Mouse (Mus musculus): ENCODE results near the gene Gabarap. TPM values are rescaled to one million over a fixed set of nuclear protein-coding genes. Genes with fewer than 3 reads are reported as not detected.

The Gabarap gene
- total and polyA plus RNA-seq, 3 experiments, result 132 to 241 TPM; not detected in 1

DNA sequence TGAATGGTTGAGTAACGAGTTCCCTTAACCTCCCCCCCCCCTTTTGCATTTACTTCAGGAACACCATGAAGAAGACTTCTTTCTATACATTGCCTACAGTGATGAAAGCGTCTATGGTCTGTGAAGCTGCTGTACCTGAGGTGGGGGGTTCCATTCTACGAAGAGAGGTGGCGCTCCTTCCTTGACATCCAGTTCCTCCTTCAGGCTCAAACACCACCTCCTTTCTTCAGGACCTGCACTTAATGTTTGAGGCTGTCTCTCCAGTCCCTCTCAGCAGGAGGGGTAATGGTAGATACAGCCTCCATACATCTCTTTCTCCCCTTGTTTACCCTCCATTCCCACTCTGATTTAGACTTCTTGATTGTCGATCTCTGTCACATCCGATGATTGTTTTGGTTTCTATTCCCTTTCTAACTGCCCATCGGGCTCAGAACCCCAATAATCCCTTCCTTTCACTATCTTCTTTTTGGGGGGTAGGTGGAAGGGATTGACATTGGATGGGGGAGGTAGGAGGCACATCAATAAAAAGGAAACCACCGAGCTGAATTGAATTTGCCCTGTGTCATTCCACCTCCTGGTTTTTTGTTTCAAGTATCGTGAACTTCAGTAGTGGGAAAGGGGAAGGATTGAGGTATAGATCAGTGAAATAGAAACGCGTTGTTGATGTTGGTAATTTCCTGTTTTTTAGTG, 3.6 kb downstream of the Gabarap start:
- H3K79me2 ChIP-seq (ENCODE audit: control insufficient read depth, insufficient read depth, low read length, poor library complexity), result peaks cover 31% of the 10 kb centered on the region
- H3K27me3 ChIP-seq (ENCODE audit: control insufficient read depth in 1 of 2, insufficient read depth in 2 of 2, low read length in 2 of 2), result no peaks in the 10 kb centered on the region
- TF ChIP-seq E2F4 (IDR thresholded peaks at IDR 0.05; ENCODE audit: borderline replicate concordance, low read depth, low read length) (no peak), ZC3H11A (IDR thresholded peaks at IDR 0.05; ENCODE audit: low read depth, low read length) (no peak), MYB (IDR thresholded peaks at IDR 0.05; ENCODE audit: low read depth, low read length) (no peak), KAT2A (conservative IDR thresholded peaks at IDR 0.05; ENCODE audit: low read depth, low read length) (no peak), TAL1 (IDR thresholded peaks at IDR 0.05; ENCODE audit: low read length) (no peak), ETS1 (IDR thresholded peaks at IDR 0.05; ENCODE audit: low read depth, low read length) (no peak), USF1 (IDR thresholded peaks at IDR 0.05; ENCODE audit: low read depth, low read length) (no peak), MAX (IDR thresholded peaks at IDR 0.05; ENCODE audit: low read length) (no peak), SIN3A (IDR thresholded peaks at IDR 0.05; ENCODE audit: low read length) (no peak), CHD2 (IDR thresholded peaks at IDR 0.05; ENCODE audit: low read length) (no peak), GATA1 (IDR thresholded peaks at IDR 0.05; ENCODE audit: low read depth, low read length) (no peak), ZMIZ1 (IDR thresholded peaks at IDR 0.05; ENCODE audit: low read depth, low read length) (0 out of 2 replicates have a peak, but pooled peaks have one; percentile 39), RAD21 (IDR thresholded peaks at IDR 0.05; ENCODE audit: low read depth, low read length) (no peak), CTCF (IDR thresholded peaks at IDR 0.05 in 2 of 3, conservative IDR thresholded peaks at IDR 0.05 in 1 of 3; ENCODE audit: control insufficient read depth in 1 of 3, insufficient read depth in 1 of 3, low read depth in 2 of 3, low read length in 3 of 3, poor library complexity in 1 of 3, severe bottlenecking in 1 of 3) (peak in 1 of 3 experiments; percentile 4; a peak in 1 of 6 replicates), CHD1 (IDR thresholded peaks at IDR 0.05; ENCODE audit: low read depth, low read length) (no peak)
- H3K9ac ChIP-seq (ENCODE audit: control insufficient read depth, low read depth, low read length, poor library complexity, severe bottlenecking), result no peak overlapping the region
- H3K27ac ChIP-seq (ENCODE audit: control insufficient read depth, low read depth, low read length), result no peak overlapping the region
- H3K4me1 ChIP-seq (ENCODE audit: control insufficient read depth in 1 of 2, insufficient read depth in 2 of 2, low read length in 2 of 2), result peaks cover 8 to 34% of the 10 kb centered on the region in 2 experiments
- peaks cover 7 to 39% of the 10 kb centered on the region in 2 experiments for H3K36me3 ChIP-seq (ENCODE audit: control insufficient read depth in 1 of 2, insufficient read depth in 2 of 2, low read length in 2 of 2)
- H3K4me3 ChIP-seq (ENCODE audit: control insufficient read depth in 1 of 2, insufficient read depth in 1 of 2, low read depth in 2 of 2, low read length in 2 of 2), result peak overlapping the region in 1 of 2 experiments; percentile 22; a peak in 1 of 4 replicates
- DNase-seq (ENCODE audit: low read depth, low spot score), result no peak
- H3K9me3 ChIP-seq (replicated peaks; ENCODE audit: insufficient read depth, low read length), result no peaks in the 10 kb centered on the region

- H3K9ac ChIP-seq (ENCODE audit: control insufficient read depth, low read depth, low read length, poor library complexity, severe bottlenecking), result peak within 1 kb of the TSS; percentile 99
- peak; percentile 100 for DNase-seq (ENCODE audit: low read depth, low spot score)
- H3K36me3 ChIP-seq (ENCODE audit: control insufficient read depth in 1 of 2, insufficient read depth in 2 of 2, low read length in 2 of 2), result peaks cover 8 to 44% of the 10 kb centered on the region in 2 experiments
- H3K27ac ChIP-seq (ENCODE audit: control insufficient read depth, low read depth, low read length), result peak within 1 kb of the TSS; percentile 87
- H3K9me3 ChIP-seq (replicated peaks; ENCODE audit: insufficient read depth, low read length), result no peaks in the 10 kb centered on the region
- peaks cover 8 to 40% of the 10 kb centered on the region in 2 experiments for H3K4me1 ChIP-seq (ENCODE audit: control insufficient read depth in 1 of 2, insufficient read depth in 2 of 2, low read length in 2 of 2)
- peaks cover 32% of the 10 kb centered on the region for H3K79me2 ChIP-seq (ENCODE audit: control insufficient read depth, insufficient read depth, low read length, poor library complexity)
- no peaks in the 10 kb centered on the region for H3K27me3 ChIP-seq (ENCODE audit: control insufficient read depth in 1 of 2, insufficient read depth in 2 of 2, low read length in 2 of 2)
- H3K4me3 ChIP-seq (ENCODE audit: control insufficient read depth in 1 of 2, insufficient read depth in 1 of 2, low read depth in 2 of 2, low read length in 2 of 2), result peak within 1 kb of the TSS; percentile 66 to 98
- TF ChIP-seq POLR2AphosphoS5 (IDR thresholded peaks at IDR 0.05; ENCODE audit: borderline replicate concordance, low read depth, low read length) (peak; percentile 80; the same call in 1 of the 2 replicates), MYB (IDR thresholded peaks at IDR 0.05; ENCODE audit: low read depth, low read length) (no peak), POLR2A (IDR thresholded peaks at IDR 0.05; ENCODE audit: control insufficient read depth in 1 of 2, insufficient read depth in 1 of 2, low read depth in 1 of 2, low read length in 2 of 2, poor library complexity in 1 of 2) (peak; percentile 78 to 79; a peak in 3 of 4 replicates), GABPA (IDR thresholded peaks at IDR 0.05; ENCODE audit: low read depth, low read length) (no peak), CTCF (IDR thresholded peaks at IDR 0.05 in 2 of 3, conservative IDR thresholded peaks at IDR 0.05 in 1 of 3; ENCODE audit: control insufficient read depth in 1 of 3, insufficient read depth in 1 of 3, low read depth in 2 of 3, low read length in 3 of 3, poor library complexity in 1 of 3, severe bottlenecking in 1 of 3) (no peak), MAX (IDR thresholded peaks at IDR 0.05; ENCODE audit: low read length) (0 out of 2 replicates have a peak, but pooled peaks have one; percentile 16), JUND (IDR thresholded peaks at IDR 0.05; ENCODE audit: low read depth, low read length) (no peak), TCF12 (IDR thresholded peaks at IDR 0.05; ENCODE audit: low read depth, low read length) (peak; percentile 64), ZKSCAN1 (IDR thresholded peaks at IDR 0.05; ENCODE audit: low read depth, low read length) (no peak), NRF1 (IDR thresholded peaks at IDR 0.05; ENCODE audit: insufficient read depth, low read depth, low read length, poor library complexity, severe bottlenecking) (peak; percentile 86), MXI1 (IDR thresholded peaks at IDR 0.05; ENCODE audit: low read depth, low read length) (peak; percentile 35; the same call in 1 of the 2 replicates), MEF2A (IDR thresholded peaks at IDR 0.05; ENCODE audit: extremely low read depth, insufficient replicate concordance, low read depth, low read length, poor library complexity, severe bottlenecking) (0 out of 2 replicates have a peak, but pooled peaks have one; percentile 21), HCFC1 (IDR thresholded peaks at IDR 0.05; ENCODE audit: low read depth, low read length) (peak; percentile 96), ELF1 (IDR thresholded peaks at IDR 0.05; ENCODE audit: low read depth, low read length) (peak; percentile 98), MAZ (IDR thresholded peaks at IDR 0.05; ENCODE audit: low read depth, low read length) (peak; percentile 100), USF1 (IDR thresholded peaks at IDR 0.05; ENCODE audit: low read depth, low read length) (peak; percentile 63; the same call in 1 of the 2 replicates), UBTF (IDR thresholded peaks at IDR 0.05; ENCODE audit: borderline replicate concordance, insufficient read depth, low read depth, low read length) (0 out of 2 replicates have a peak, but pooled peaks have one; percentile 79), CHD1 (IDR thresholded peaks at IDR 0.05; ENCODE audit: low read depth, low read length) (no peak)
These were observed 4.5 kb downstream of the Gabarap start, which contains the start of gene Phf23 for GRCm38 (mm10) chr11:69995391-69995960. Gene Phf23, plus strand, starts transcription at chr11:69995777.
